Mouse (Mus musculus) hindbrain, embryonic 13.5 days (tissue): ENCODE results near the gene Tomm22. TPM values are rescaled to one million over a fixed set of nuclear protein-coding genes. Genes with fewer than 3 reads are reported as not detected.
A peak's percentile ranks its signal among the peaks of the same experiment; 100 is the strongest.

Experiments
- ATAC-seq: fragments of 200-750 bp; cut with Nextera tagmentation; 2 replicates; pipeline ENCODE4 v1.8.0; 2017; ENCODE audit warnings: moderate TSS enrichment; ENCODE audit not compliant: low FRiP score
- H3K27ac ChIP-seq: fragments of 300-500 bp; sonication (generic); 2 replicates; pipeline ENCODE4 v1.5.1; 2015; ENCODE audit warnings: inconsistent platforms, mild to moderate bottlenecking, moderate library complexity
- H3K27me3 ChIP-seq: fragments of 300-500 bp; sonication (generic); 2 replicates; pipeline ENCODE4 v1.6.1; 2015; ENCODE audit warnings: mild to moderate bottlenecking, inconsistent platforms
- H3K36me3 ChIP-seq: fragments of 300-500 bp; sonication (generic); 2 replicates; pipeline ENCODE4 v1.6.1; 2015; ENCODE audit warnings: mild to moderate bottlenecking, inconsistent platforms
- H3K4me1 ChIP-seq: fragments of 300-500 bp; sonication (generic); replicated peaks from 2 replicates; pipeline ENCODE4 v1.6.1; 2015; ENCODE audit warnings: inconsistent platforms
- H3K4me2 ChIP-seq: fragments of 300-500 bp; sonication (generic); 2 replicates; pipeline ENCODE4 v1.6.1; 2015; ENCODE audit warnings: inconsistent platforms, mild to moderate bottlenecking, moderate library complexity
- H3K4me3 ChIP-seq: fragments of 300-500 bp; sonication (generic); 2 replicates; pipeline ENCODE4 v1.5.1; 2015; ENCODE audit warnings: mild to moderate bottlenecking, inconsistent platforms
- H3K9ac ChIP-seq: fragments of 300-500 bp; sonication (generic); 2 replicates; pipeline ENCODE4 v1.6.1; 2015; ENCODE audit warnings: mild to moderate bottlenecking, inconsistent platforms
- H3K9me3 ChIP-seq: fragments of 300-500 bp; sonication (generic); 2 replicates; pipeline ENCODE4 v1.6.1; 2016; ENCODE audit warnings: inconsistent platforms
- WGBS: fragments of 180-500 bp; shearing (Covaris S2); methylation state at CpG from one replicate; pipeline ENCODE4 v1.1.7; 2015; 5-methylcytosine and 5-hydroxymethylcytosine counted together
- polyA plus RNA-seq: library from polyadenylated mRNA; unstranded; fragments of >200 nt; fragmentation: Nextera tagmentation; extraction: Ambion mirVana; gene quantifications from 2 replicates; pipeline ENCODE4 v1.2.1, GENCODE M21; 2015

Gene Tomm22
- polyA plus RNA-seq, 1 experiment from 2014 or later = 253 TPM

- ATAC-seq = peak; percentile 30; the same call in 1 of the 2 replicates
- peak within 1 kb of the TSS; percentile 96 for H3K9ac ChIP-seq
- H3K4me1 ChIP-seq = peaks cover 66% of the 10 kb centered on the region
- H3K27ac ChIP-seq = peak within 1 kb of the TSS; percentile 96
- H3K36me3 ChIP-seq = no peaks in the 10 kb centered on the region
- H3K4me2 ChIP-seq = peak within 1 kb of the TSS; percentile 82
- peak within 1 kb of the TSS; percentile 92 for H3K4me3 ChIP-seq
- under 1% methylated on average over 62 of the region's 72 CpGs for WGBS
- H3K9me3 ChIP-seq = no peaks in the 10 kb centered on the region
- no peaks in the 10 kb centered on the region for H3K27me3 ChIP-seq
Measured at GRCm38 (mm10) chr15:79687646-79688267, 17.1 kb downstream of the Tomm22 start, which contains the start of gene Josd1. Gene Josd1 (minus strand): TSS chr15:79687919.

- 6% methylated on average over 8 of the region's 8 CpGs for WGBS
- H3K9ac ChIP-seq = peak overlapping the region; percentile 96
- ATAC-seq = no peak
- H3K27ac ChIP-seq = peak overlapping the region; percentile 96
- no peaks in the 10 kb centered on the region for H3K36me3 ChIP-seq
- H3K4me3 ChIP-seq = peak overlapping the region; percentile 92
- no peaks in the 10 kb centered on the region for H3K27me3 ChIP-seq
- peaks cover 66% of the 10 kb centered on the region for H3K4me1 ChIP-seq
- no peaks in the 10 kb centered on the region for H3K9me3 ChIP-seq
- peak overlapping the region; percentile 82 for H3K4me2 ChIP-seq
Measured at GRCm38 (mm10) chr15:79688268-79688956, 17.8 kb downstream of the Tomm22 start.

GRCm38 (mm10) chr15:79689662-79690425, 19.2 kb downstream of the Tomm22 start:
- Histone ChIP-seq H3K27ac (peak overlapping the region; percentile 91), H3K4me1 (peaks cover 58% of the 10 kb centered on the region), H3K9me3 (no peaks in the 10 kb centered on the region), H3K4me3 (peak overlapping the region; percentile 70), H3K4me2 (peak overlapping the region; percentile 59), H3K36me3 (peaks cover 7% of the 10 kb centered on the region; the same call in 1 of the 2 replicates), H3K9ac (peak overlapping the region; percentile 3; the same call in 1 of the 2 replicates), H3K27me3 (no peaks in the 10 kb centered on the region)
- WGBS = 18% methylated on average over 24 of the region's 24 CpGs
- ATAC-seq = no peak

GRCm38 (mm10) chr15:79690426-79691022, 19.9 kb downstream of the Tomm22 start, which contains the start of gene Gtpbp1:
Gene Gtpbp1 (plus strand): TSS chr15:79690845.
- 0% methylated on average over 45 of the region's 45 CpGs for WGBS
- H3K4me1 ChIP-seq = peaks cover 51% of the 10 kb centered on the region
- peak within 1 kb of the TSS; percentile 70 for H3K4me3 ChIP-seq
- H3K27me3 ChIP-seq = no peaks in the 10 kb centered on the region
- H3K4me2 ChIP-seq = peak within 1 kb of the TSS; percentile 96
- peak within 1 kb of the TSS; percentile 87 for H3K9ac ChIP-seq
- no peaks in the 10 kb centered on the region for H3K9me3 ChIP-seq
- peak within 1 kb of the TSS; percentile 91 for H3K27ac ChIP-seq
- peaks cover 9% of the 10 kb centered on the region; the same call in 1 of the 2 replicates for H3K36me3 ChIP-seq
- ATAC-seq = peak; percentile 98

- Histone ChIP-seq H3K4me2 (peak overlapping the region; percentile 96), H3K36me3 (peaks cover 12% of the 10 kb centered on the region; the same call in 1 of the 2 replicates), H3K9ac (peak overlapping the region; percentile 87), H3K4me3 (peak overlapping the region; percentile 70), H3K4me1 (peaks cover 46% of the 10 kb centered on the region), H3K27ac (peak overlapping the region; percentile 91), H3K27me3 (no peaks in the 10 kb centered on the region), H3K9me3 (no peaks in the 10 kb centered on the region)
- no peak for ATAC-seq
- WGBS = under 1% methylated on average over 43 of the region's 53 CpGs
Measured at GRCm38 (mm10) chr15:79691023-79691508, 20.4 kb downstream of the Tomm22 start.

- Histone ChIP-seq H3K9ac (peak overlapping the region; percentile 87), H3K4me3 (peak overlapping the region; percentile 70), H3K27ac (no peak overlapping the region), H3K27me3 (no peaks in the 10 kb centered on the region), H3K36me3 (peaks cover 12% of the 10 kb centered on the region; the same call in 1 of the 2 replicates), H3K4me1 (peaks cover 49% of the 10 kb centered on the region), H3K9me3 (no peaks in the 10 kb centered on the region), H3K4me2 (peak overlapping the region; percentile 96)
- WGBS = 77% methylated on average over 5 of the region's 5 CpGs
- no peak for ATAC-seq
Measured at GRCm38 (mm10) chr15:79692334-79692733, 21.7 kb downstream of the Tomm22 start.

- Histone ChIP-seq H3K4me3 (no peak overlapping the region), H3K36me3 (peaks cover 12% of the 10 kb centered on the region; the same call in 1 of the 2 replicates), H3K9ac (no peak overlapping the region; the same call in 1 of the 2 replicates), H3K27ac (no peak overlapping the region), H3K27me3 (no peaks in the 10 kb centered on the region), H3K4me2 (0 out of 2 replicates have a peak overlapping the region, but pooled peaks have one; percentile 8), H3K4me1 (peaks cover 51% of the 10 kb centered on the region), H3K9me3 (no peaks in the 10 kb centered on the region)
- WGBS = 89% methylated on average over 11 of the region's 11 CpGs
- no peak for ATAC-seq
Measured at GRCm38 (mm10) chr15:79693740-79694139, 23.1 kb downstream of the Tomm22 start.

GRCm38 (mm10) chr15:79694512-79694911, 23.9 kb downstream of the Tomm22 start:
- Histone ChIP-seq H3K9ac (no peak overlapping the region; the same call in 1 of the 2 replicates), H3K4me3 (no peak overlapping the region), H3K9me3 (no peaks in the 10 kb centered on the region), H3K36me3 (peaks cover 17% of the 10 kb centered on the region; the same call in 1 of the 2 replicates), H3K27me3 (no peaks in the 10 kb centered on the region), H3K4me1 (peaks cover 51% of the 10 kb centered on the region), H3K4me2 (no peak overlapping the region), H3K27ac (no peak overlapping the region)
- 93% methylated on average over 4 of the region's 4 CpGs for WGBS
- ATAC-seq = no peak

GRCm38 (mm10) chr15:79695516-79695915, 24.9 kb downstream of the Tomm22 start:
- Histone ChIP-seq H3K9ac (no peak overlapping the region), H3K4me1 (peaks cover 45% of the 10 kb centered on the region)
- WGBS = 85% methylated on average over 3 of the region's 3 CpGs

GRCm38 (mm10) chr15:79696508-79696907, 25.8 kb downstream of the Tomm22 start:
- no peak overlapping the region for H3K4me3 ChIP-seq
- H3K27ac ChIP-seq = peak overlapping the region; percentile 78; the same call in 1 of the 2 replicates
- peaks cover 41% of the 10 kb centered on the region for H3K4me1 ChIP-seq
- no peak for ATAC-seq
- 96% methylated on average over 2 of the region's 2 CpGs for WGBS
- no peak overlapping the region for H3K9ac ChIP-seq
- H3K4me2 ChIP-seq = no peak overlapping the region
- H3K9me3 ChIP-seq = no peaks in the 10 kb centered on the region
- no peaks in the 10 kb centered on the region for H3K27me3 ChIP-seq
- H3K36me3 ChIP-seq = peaks cover 18% of the 10 kb centered on the region; the same call in 1 of the 2 replicates

More at GRCm38 (mm10) chr15:79695516-79695915, 24.9 kb downstream of the Tomm22 start:
- Histone ChIP-seq H3K4me2 (no peak overlapping the region), H3K36me3 (peaks cover 18% of the 10 kb centered on the region; the same call in 1 of the 2 replicates), H3K27me3 (no peaks in the 10 kb centered on the region), H3K4me3 (no peak overlapping the region), H3K9me3 (no peaks in the 10 kb centered on the region), H3K27ac (no peak overlapping the region)
- no peak for ATAC-seq

GRCm38 (mm10) chr15:79697011-79697410, 26.4 kb downstream of the Tomm22 start:
- Histone ChIP-seq H3K9ac (peak overlapping the region; percentile 19; the same call in 1 of the 2 replicates), H3K4me2 (no peak overlapping the region), H3K4me1 (peaks cover 36% of the 10 kb centered on the region), H3K9me3 (no peaks in the 10 kb centered on the region), H3K36me3 (peaks cover 18% of the 10 kb centered on the region; the same call in 1 of the 2 replicates), H3K27ac (peak overlapping the region; percentile 78), H3K27me3 (no peaks in the 10 kb centered on the region), H3K4me3 (no peak overlapping the region)
- ATAC-seq = peak; percentile 49; the same call in 1 of the 2 replicates
- WGBS = 54% methylated on average over 6 of the region's 6 CpGs
